Mouse (Mus musculus) gastrocnemius, adult 2 months (tissue): ENCODE results near the gene Suds3. TPM values are rescaled to one million over a fixed set of nuclear protein-coding genes. Genes with fewer than 3 reads are reported as not detected.

Source experiments
- DNase-seq: peaks from one replicate; pipeline ENCODE4 v3.0.0; 2022
- H3K27ac ChIP-seq: fragments of 200-600 bp; 2 replicates; pipeline ENCODE4 v1.8.1; 2022; ENCODE audit warnings: mild to moderate bottlenecking
- H3K4me3 ChIP-seq: fragments of 200-600 bp; 2 replicates; pipeline ENCODE4 v1.8.1; 2022; ENCODE audit warnings: mild to moderate bottlenecking, moderate library complexity
- CTCF ChIP-seq: fragments of 200-600 bp; IDR thresholded peaks from 2 replicates; pipeline ENCODE4 v1.8.1; 2022; ENCODE audit warnings: antibody characterized with exemption, mild to moderate bottlenecking, moderate library complexity
- intact Hi-C: fragments of 180-260 bp; cut with DNase I; formaldehyde crosslinking; loops from one replicate; pipeline ENCODE4 v1.15.1; 2025
- total RNA-seq, 2 experiments: library from RNA; stranded (reverse); gene quantifications; 2 replicates each; pipeline ENCODE4 v1.2.3; 2021

Gene Suds3
- total RNA-seq, 2 experiments from 2014 or later = 71.7 to 94.8 TPM

DNA sequence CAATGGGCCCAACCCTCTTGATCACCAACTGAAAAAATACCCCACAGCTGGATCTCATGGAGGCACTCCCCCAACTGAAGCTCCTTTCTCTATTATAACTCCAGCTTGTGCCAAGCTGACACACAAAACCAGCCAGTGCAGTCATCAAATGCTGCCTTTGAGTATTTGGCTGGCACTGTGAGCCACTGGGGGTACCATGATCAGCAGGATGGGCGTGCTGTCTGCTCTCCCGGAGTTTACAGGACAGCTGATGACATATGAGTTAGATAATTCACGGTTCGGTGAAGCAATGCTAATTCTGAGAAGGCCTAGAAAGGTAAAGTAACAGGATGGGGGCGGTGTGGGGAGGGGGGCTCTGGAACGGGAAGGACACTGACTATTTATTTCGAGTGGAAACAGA is 66.0 kb downstream of the Suds3 start:
- intact Hi-C loops = no loop called here

DNA sequence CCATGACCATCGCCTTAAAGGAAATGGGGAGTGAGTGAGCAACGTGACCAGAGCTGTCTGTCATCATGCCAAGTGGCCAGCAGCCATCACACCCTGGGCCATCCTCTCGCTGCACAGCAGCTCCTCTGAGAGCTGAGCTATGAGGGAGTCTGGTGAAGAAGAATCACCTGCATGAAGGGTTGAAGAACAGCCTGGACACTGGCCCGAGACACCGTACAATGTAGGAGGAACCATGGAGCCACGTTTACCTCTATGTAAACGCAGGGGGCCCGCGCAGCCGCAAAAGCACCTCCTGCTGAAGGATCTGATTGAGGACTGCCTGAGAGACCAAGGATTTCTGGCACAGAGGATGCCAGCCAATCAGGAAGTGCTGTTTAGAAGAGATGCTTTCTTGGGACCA is 70.8 kb downstream of the Suds3 start:
- DNase-seq = no peak
- TF ChIP-seq CTCF = no peak
- intact Hi-C loops = no loop called here
- no peak overlapping the region for H3K27ac ChIP-seq
- H3K4me3 ChIP-seq = no peak overlapping the region

More for the DNA sequence above, 66.0 kb downstream of the Suds3 start:
- H3K4me3 ChIP-seq = no peak overlapping the region
- TF ChIP-seq CTCF = no peak
- no peak for DNase-seq
- H3K27ac ChIP-seq = no peak overlapping the region

DNA sequence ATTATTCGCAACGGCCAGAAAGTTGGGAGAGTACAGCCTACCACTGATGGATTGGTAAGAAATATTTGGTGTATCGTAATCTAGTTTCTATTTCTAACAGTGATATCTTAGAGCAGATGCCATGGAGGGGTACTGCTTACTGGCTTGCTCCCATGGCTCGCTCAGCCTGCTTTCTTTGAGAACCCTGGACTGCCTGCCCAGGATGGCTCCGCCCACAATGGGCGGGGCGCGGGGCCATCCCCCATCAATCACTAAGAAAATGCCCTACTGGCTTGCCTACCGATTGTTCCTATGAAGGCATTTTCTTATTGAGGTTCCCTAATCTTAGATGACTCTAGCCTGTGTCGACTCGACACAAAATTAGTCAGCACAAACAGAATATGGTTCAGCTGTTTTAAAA is 73.3 kb downstream of the Suds3 start:
- no peak for TF ChIP-seq CTCF
- DNase-seq = no peak
- intact Hi-C loops = no loop called here
- Histone ChIP-seq H3K4me3 (no peak overlapping the region), H3K27ac (no peak overlapping the region)

Other genes starting within 250 kb of the Suds3 start
- 1 to 10 TPM; 4.6 to 6.8 TPM for gene Taok3, start 4.0 kb upstream of the Suds3 start, total RNA-seq
- 100 to 1,000 TPM; 333 to 344 TPM for gene Pebp1, start 171.5 kb upstream of the Suds3 start, total RNA-seq
- 1 to 10 TPM; 5.2 to 5.3 TPM for gene Vsig10, start 203.0 kb upstream of the Suds3 start, total RNA-seq
- 10 to 100 TPM; 88.0 to 97.7 TPM for gene Wsb2, start 241.2 kb upstream of the Suds3 start, total RNA-seq